Mouse (Mus musculus) left cerebral cortex, adult 9 months (tissue): ENCODE results near the gene Cyp4f16.
"Not testable (repeated sequence)": the region's sequence is repeated elsewhere in the genome, so short reads cannot be mapped to it uniquely, and the experiment has no call there.

ENCODE experiments used
- DNase-seq, 2 experiments: peaks; one replicate each; pipeline ENCODE4 v3.0.0; 2022; ENCODE audit warnings: low spot score in 2 of 2

Gene Cyp4f16

DNA sequence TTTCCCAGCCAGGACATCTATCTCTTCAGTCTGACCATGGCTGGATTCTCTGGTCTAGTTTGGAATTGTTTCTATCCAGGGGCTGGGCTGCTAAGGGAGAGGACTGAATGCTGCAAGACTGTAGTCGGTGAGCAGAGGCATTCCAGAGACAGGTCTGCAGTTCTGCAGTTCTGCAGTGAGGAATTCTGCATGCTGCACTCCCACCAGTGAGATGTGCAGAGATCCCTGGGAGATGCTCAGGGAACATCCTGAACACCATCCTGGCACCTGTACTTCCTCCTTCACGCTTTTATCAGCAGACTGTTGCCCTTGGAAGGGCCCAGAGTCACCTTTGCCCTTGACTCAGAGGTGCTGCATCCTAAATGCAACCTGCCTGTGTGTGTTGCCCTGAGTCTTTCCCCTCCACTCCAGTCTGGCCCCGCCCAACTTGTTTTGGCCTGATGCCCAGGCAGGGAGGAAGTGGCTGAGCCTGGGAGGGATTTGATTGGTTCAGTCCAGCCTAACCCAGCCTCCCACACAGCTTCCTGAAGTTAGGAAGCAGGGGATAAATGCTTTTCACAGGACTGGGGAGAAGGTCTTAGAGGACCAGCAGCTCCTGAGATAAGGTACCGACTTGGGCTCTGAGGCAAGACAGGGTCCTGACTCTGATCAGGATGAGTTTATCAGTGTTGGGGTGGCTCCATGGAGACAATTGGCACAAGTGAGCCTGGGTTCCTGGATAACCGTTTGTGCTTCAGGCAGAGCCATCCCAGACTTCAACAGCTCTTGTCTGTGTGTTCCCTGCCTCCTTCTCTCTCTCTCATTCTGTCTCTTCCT lies at the start of gene Cyp4f16:
Gene Cyp4f16, plus strand, starts transcription at position 508 of the 816 bp plus-strand sequence.
- peak; percentile 20 to 70 for DNase-seq

DNA sequence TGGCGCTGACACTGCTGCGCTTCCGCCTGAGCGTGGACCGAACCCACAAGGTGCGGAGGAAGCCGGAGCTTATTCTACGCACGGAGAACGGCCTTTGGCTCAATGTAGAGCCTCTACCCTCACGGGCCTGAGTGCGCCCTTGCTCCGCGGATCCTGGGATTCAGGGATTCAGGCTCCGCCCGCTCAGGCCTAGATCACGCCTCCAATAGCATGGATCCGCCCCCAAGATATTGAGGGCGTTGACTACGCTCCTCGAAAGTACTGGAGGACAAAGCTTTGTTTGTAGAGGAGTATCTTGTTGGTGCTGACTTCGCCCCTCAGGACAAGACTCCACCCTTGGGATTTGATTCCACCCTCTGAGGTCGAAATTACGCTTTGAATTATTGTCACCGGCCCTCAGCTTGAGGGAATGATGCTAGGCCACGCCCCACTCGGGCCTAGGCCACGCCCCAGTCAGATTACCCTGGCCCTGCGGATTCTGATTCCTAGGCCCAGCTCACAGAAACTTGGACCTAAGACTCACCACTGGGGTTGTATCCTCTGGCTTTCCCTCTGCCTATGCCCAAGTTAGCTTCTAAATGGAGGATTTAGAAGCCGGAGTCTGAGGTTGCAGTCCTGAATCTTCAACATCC lies 43.9 kb upstream of the Cyp4f16 start:
- no peak for DNase-seq

DNA sequence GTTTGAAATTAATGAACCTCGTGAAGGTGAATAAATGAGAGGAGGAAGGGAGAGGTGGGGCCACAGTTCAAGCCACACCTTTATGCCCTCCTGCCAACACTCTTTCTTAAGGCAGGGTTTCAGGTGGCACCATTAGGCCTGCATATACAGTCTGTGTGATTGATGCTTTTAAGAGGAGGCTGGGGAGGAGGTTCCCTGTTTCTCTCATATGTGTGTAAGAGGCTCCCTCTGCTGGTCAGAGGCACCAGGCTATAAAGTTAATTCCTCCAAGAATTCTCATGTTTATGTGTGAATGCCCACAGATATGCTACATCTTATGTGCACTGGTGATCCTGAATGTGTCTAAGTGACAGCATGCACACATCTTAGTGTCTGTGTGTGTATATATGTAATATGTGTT lies 41.8 kb upstream of the Cyp4f16 start:
- DNase-seq: peak; percentile 18 to 82

DNA sequence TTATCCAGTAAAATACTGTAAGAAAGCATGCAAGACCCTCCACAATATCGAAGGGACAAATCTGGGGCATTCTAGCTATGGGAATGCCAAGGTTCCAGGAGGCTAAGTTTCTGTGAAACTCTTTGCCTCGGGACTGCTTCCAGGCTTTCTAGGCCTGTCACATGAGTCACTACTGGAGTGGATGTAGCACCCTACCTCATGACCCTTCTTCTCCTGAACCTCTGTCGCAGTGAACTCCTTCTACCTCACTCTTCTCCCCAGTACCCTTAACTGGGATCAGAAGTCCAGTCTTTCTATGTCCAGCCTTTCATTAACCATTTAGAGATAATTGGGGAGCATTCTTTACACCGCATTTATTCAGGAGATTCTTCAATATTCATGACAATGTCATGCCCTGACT lies 35.8 kb upstream of the Cyp4f16 start:
- DNase-seq: not testable (repeated sequence)

DNA sequence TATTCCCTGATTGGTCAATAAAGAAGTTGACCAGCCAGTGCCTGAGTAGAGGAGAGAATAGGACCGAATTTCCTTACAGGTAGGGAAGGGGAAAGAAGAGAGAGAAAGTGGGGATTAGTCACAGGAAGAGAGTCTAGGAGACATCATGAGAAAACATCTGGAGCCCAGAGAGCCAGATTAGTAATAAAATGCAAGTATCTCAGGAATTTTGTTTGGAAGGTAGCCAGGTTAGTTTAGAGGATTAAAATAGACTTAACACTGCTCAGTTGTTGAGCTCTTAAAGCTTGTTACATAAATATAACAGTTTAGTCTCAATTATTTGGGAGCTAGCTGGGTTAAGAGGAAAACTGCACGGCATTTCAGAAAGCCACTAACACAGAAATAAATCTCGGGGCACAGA lies 35.3 kb upstream of the Cyp4f16 start:
- no peak for DNase-seq

DNA sequence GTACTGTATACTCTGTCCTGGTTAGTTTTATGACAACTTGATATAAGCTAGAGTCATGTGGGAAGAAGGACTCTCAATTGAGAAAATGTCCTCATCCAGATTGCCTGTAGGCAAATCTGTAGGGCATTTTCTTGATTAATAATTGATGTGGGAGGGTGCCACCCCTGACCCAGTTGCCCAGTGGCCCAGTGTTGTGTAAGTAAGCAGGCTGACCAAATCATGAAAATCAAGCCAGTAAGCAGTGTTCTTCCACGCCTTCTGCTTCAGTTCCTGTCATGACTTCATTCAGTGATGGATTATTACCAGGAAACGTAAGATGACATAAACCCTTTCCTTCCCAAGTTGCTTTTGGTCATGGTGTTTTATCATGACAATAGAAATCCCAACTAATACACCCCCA lies 33.2 kb upstream of the Cyp4f16 start:
- DNase-seq: no peak

DNA sequence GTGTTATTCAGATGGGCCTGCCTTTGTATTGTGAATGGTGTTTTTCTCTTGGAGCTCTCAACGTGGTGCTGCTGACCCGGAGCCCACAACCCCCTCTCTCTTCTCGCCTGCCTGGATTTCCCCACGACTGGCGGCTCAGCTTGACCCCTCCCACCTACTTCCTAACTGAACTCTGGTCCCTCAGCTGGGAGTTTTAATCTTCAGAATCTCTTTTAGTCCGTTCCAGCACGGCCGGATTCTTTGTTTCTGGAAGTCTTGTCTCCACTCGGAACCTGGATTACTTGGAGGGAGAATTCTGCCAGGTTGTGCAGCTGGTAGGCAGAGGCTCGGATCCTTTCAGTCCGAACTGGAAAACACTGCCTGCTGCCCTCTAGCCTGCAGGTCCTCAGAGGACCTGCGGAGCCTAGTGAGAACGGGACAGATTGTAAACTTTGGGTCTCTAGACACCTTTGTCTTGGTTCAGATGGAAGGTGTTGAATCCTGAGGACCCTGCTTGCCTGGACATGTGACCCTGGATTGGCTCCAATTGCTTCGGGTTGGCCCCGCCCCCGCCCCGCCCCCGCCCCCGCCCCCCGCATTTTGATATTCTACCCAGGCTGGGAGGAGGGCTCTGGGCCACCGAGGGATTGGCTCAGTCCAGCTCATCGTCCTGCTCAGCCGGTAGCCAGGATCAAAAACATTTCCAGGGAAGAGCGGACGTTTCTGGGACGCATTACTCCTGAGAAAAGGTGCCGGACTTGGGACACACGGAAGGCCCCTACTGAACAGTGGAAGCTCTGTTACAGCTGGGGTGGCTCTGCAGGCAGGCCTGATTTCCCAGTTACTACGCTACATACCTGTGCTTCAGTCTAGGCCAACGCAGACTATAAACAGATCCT lies 30.3 kb upstream of the Cyp4f16 start, which contains the start of gene Cyp4f17:
Gene Cyp4f17, plus strand, starts transcription at position 200 of the 878 bp plus-strand sequence.
- DNase-seq: no peak

DNA sequence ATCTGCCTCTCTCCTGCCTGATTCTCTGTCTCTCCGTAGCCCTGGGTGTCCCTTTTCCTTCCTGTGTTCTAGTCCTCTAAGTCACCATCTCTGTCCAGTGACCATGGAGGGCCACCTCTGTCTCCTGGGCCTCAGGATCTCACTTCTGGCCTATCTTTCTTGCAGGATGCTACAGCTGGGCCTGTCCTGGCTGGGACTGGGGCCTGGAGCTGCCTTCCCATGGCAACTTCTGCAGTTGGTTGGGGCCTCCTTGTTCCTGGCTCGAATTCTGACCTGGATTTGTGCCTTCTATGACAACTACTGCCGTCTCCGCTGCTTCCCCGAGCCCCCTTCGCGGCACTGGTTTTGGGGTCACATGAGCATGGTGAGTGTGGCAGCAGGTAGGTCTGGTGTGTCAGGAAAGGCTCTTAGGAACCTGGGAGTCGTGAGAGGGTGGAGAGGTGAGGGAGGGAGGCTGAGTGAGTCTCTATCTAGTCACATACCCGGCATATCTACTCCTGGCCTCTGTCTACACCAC lies 29.6 kb upstream of the Cyp4f16 start:
- DNase-seq: no peak

DNA sequence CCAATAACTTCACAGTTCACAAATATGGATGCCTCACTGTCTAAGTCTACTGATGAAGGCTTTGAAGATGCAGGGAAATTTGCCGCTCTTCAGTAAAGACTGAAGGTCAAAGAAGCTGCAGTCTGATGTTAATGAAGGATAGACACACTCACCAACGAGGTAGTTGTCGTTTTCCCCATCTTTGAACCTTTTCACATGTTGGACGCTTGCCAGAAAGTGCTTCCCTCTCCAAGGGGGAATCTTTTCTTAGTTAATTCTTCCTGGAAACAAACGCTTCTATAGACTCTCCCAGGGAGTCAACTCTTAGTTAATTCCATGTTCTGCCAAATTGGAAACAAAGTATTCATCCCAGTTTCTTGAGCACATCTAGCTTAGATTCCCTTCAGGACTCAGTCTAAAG lies 20.2 kb upstream of the Cyp4f16 start:
- DNase-seq: no peak

DNA sequence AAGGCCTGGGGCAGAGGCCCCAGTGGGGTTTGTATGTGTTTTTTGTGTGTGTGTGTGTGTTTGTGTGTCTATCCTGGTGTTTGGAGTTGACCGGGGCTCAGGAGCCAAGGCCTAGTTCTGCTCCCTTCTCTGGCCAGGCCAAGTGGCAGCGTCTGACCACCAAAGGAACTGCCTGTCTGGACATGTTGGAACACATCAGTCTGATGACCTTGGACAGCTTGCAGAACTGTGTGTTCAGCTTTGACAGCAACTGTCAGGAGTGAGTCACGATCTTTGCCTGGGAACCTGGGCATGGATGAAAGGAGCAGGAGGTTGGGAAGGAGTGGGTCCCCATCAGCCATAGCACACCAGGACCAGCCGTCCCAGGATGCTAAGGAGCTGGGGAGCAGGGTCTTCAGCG lies 14.4 kb upstream of the Cyp4f16 start:
- DNase-seq: no peak

DNA sequence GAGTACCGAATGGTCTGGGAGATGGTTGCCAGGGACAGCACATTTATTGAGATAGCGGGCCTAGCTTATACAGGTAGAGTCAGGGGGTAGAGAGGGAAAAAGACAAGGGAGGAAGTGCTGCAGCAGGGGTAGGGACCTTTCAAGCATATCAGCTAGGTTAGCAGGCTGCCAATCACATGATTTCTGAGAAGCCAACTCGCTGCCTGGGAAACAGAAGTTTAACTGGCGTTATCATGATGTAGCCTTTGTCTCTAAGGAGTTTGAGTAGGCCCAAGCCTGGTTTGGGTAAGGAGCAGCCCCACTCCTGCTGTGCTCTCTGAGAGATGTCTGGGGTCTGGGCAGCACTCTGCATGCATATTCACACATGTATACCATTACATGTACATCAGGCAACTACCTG lies 14.0 kb upstream of the Cyp4f16 start:
- no peak for DNase-seq

DNA sequence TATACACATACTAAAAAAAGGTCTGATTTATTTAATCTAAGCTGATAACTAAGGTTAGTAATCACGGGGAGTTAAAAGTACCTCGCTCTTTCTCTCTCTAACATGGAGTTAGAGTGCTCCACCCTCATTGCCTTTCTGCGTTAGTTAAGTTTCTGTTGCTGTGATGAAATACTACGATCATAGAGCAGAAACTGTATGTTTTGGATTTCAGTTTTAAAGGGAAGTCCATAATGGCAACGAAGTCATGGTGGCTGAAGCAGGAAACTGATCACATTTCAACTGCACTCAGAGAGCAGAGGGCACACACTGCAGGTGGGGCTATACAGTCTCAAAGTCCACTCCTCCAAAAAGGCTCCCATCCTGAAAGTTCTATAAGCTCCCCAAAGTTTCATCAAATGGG lies 13.5 kb upstream of the Cyp4f16 start:
- DNase-seq: no peak

DNA sequence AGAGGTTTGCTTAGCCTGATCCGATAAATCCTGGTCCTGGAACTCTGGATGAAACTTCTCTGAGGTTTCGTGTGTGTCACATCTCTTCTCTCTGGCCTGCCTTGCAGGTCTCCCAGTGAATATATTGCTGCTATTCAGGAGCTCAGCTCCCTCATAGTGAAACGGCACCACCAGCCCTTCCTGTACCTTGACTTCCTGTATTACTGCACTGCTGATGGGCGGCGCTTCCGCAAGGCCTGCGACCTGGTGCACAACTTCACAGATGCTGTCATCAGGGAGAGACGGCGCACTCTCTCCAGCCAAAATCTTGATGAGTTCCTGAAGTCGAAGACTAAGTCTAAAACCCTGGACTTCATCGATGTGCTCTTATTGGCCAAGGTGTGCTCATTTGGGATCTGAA lies 12.5 kb upstream of the Cyp4f16 start:
- no peak for DNase-seq

DNA sequence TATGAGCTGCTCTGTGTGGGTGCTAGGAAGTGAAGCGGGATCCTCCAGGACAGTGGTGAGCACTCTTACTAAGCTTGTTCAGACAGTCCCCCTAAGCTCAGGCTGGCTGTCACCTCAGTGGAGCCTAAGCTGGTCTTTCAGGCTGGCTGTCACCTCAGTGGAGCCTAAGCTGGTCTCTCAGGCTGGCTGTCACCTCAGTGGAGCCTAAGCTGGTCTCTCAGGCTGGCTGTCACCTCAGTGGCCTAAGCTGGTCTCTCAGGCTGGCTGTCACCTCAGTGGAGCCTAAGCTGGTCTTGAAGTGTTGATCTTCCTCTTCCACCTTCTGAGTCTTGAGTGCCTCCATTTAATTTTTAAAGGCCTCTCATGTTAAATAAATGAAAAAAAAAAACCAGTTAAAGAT lies 10.0 kb upstream of the Cyp4f16 start:
- not testable (repeated sequence) for DNase-seq

DNA sequence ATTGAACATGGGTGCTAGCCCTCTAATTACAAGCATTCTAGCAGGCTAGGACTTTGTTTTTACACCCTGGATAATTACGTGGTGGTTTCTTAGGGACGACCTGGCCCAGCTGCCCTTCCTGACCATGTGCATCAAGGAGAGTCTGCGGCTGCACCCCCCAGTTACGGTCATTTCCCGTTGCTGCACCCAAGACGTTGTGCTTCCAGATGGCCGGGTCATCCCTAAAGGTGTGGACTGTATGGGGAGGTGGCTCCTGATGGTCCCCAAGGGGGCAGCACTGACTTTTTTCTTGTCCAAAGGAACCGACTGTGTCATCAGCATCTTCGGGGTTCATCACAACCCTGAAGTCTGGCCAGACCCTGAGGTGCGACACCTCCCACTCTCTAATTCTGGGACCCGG lies 8.6 kb upstream of the Cyp4f16 start:
- DNase-seq: no peak

DNA sequence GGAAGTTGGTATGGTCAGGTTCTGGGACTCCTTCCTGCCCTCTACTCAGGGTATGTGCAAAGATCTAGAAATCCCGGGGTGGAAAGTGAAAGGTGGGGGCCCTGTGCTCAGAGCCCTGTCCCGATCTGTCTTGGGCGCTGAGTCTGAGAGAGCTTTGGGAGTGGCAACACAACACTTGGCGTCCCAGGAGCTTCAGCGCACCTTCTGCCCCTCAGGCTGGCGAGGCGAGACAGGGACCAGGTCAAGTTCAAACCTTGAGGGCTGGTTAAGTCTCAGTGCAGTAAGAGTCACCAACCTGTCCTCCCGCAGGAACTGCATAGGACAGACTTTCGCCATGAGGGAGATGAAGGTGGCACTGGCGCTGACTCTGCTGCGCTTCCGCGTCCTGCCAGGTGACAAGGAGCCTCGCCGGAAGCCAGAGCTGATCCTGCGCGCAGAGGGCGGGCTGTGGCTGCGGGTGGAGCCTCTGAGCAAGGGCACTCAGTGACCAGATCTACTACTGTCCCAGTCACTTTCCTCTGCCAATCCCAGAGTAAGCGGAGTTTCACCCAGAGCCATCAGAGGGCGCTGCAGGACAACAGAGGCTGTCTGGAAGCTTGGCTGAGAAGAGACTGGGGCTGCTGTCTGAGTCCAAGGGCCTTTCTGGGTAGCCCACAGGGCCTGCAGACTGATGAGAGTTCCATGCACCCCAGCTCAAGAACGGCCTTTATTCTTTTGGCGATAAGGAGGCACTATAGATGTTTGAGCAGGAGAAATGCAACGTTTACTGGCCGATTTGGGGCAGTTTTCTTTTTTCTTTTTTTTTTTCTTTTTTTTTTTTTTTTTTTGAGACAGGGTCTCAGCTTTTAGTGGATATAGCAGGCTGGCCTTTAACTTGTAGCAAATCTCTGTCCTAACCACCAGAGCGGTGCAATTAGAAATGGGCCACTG lies 7.7 kb upstream of the Cyp4f16 start:
- DNase-seq: peak; percentile 37 to 91

DNA sequence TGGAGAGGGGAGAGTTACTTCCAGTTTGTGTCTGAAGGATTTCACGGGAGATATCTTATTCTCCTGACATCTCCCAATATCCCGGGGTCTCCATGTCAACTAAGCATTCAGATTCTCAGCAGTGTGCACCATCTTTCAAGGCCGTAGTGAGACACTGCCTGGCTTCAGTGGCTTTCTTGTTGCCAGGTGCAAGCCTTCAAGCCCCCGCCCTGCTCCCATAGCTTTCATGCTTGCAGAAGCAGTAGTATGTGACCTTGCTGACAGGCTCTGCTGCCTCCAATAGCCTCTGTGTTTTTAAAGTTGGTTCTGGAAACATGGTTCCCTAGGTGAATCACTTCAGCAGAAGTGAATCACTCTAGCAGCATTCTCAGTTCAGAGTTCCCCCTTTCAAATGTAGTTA lies 4.0 kb upstream of the Cyp4f16 start:
- DNase-seq: not testable (repeated sequence)

DNA sequence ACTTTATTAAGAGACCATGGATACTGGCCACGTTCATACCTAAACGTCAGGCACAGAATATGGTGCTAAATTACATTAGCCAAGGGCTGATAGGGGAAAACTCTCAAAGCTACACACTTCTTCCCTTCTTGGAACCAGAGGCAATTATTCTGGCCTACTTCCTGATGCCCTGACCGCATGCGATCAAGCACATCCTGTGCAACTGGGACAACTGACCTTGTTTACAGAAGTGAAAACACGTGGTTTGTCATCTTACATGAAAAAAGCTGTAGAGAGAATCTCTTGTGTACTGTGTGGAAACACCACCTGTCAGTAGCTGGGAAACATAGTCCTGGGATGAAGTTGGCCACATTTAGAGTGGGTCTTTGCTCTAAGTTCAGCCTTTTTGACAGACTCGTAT lies 2.3 kb upstream of the Cyp4f16 start:
- no peak for DNase-seq

DNA sequence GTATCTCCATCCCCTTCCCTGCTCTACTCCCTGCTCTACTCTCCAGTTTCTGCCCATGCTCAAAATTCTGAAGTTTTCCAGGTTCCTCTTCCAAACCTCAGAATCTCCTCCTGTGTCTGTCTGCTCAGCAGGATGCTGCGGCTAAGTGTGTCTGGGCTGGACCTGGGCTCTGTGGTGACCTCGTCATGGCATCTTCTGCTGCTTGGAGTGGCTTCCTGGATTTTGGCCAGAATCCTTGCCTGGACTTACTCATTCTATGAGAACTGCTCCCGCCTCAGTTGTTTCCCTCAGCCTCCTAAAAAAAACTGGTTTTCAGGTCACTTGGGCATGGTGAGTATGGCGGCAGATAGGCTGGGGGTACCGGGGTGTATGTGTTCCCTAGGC lies 501 bp downstream of the Cyp4f16 start:
- no peak for DNase-seq

DNA sequence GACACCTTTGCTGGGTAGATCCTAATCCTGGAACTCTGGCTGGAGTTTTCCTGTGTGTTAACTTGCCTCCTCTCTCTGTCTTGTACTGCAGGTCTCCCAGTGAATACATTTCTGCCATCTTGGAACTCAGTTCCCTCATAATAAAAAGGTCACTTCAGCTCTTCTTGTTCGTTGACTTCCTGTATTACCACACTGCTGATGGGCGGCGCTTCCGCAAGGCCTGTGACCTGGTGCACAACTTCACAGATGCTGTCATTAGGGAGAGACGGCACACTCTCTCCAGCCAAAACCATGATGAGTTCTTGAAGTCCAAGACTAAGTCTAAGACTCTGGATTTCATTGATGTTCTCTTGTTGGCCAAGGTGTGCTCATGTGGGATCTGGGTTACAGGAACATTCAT lies 8.4 kb downstream of the Cyp4f16 start:
- not testable (repeated sequence) for DNase-seq

DNA sequence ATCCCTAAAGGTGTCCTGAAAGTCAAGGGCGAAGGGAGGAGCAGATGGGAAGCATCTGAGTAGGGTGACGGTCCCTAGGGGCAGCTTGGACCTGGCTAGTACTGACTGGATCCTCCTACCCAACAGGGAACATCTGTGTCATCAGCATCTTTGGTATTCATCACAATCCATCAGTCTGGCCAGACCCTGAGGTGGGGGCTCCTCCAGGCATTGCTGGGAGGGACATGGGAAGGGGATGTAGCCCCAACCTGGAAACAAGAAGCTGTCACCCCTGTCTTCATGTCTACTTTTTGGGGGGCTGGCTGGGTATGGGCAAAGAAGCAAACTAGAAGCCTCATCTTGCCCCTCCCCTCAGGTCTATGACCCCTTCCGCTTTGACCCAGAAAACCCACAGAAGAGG lies 14.0 kb downstream of the Cyp4f16 start:
- DNase-seq: not testable (repeated sequence)
